Mouse (Mus musculus) megakaryocyte-erythroid progenitor cell, adult 5-6 weeks (primary cell): ENCODE results near the gene Dnaic2. TPM values are rescaled to one million over a fixed set of nuclear protein-coding genes. Genes with fewer than 3 reads are reported as not detected.

ENCODE experiments used
- ATAC-seq: replicated peaks from 2 replicates; pipeline ENCODE4 v1.8.0; 2016; ENCODE audit warnings: mild to moderate bottlenecking, inconsistent platforms; ENCODE audit not compliant: severe bottlenecking, poor library complexity, low FRiP score, low TSS enrichment
- total RNA-seq, 2 experiments: library from RNA; stranded (forward) in 1 of 2; stranded (reverse) in 1 of 2; fragments of 200-1000, 215-1000 nt in 1 of 2; fragments of >200 nt in 1 of 2; fragmentation: Nextera tagmentation in 1 of 2; gene quantifications; 2 replicates each; pipeline ENCODE4 v1.2.3; 2014 to 2017

Gene Dnaic2
- not detected in 2 replicates for total RNA-seq (2014; fragmentation: Nextera tagmentation)
- total RNA-seq (2017) = not detected in 2 replicates

DNA sequence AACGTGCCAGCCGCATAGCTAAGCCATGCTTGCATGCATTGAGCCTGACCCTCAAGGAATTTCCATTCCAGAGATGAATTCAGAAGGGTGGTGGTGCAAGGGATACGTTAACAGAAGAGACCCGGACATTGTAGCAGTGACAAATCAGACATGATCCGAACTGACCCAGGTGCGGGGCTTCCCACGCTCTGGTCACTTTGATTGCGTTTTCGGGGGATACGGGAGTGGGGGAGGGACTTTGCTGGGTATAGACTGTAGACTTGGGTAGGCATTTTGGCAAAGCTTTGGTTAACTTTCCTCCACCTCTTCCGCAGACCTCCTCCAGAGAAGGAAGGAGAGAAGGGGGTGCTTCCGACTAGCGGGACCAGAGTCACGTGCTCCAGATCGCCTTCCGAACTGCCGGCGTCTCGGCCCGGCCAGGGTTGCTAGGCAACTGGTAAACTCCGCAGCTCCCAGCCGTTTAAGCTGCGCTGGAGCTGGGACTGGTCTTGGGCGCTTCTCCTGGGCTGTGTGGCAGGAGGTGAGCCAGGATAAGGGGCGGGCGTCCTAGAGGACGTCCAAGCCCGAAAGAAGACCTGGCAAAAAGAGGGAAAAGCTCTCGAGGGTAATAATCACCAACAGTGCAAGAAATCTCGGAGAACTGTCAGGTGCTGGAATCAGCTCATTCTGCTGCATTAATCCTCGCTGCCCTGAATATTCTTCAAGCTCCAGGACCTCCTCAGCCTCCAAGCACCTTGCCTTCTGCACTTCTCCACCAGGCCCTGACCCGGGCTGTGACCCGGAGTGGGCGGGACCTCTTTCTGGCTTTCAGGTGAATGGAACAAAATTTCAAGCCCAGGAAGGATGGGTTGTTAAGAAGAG, at the start of gene Dnaic2:
Gene Dnaic2, plus strand, starts transcription at position 444 of the 861 bp plus-strand sequence.
- no peak for ATAC-seq

DNA sequence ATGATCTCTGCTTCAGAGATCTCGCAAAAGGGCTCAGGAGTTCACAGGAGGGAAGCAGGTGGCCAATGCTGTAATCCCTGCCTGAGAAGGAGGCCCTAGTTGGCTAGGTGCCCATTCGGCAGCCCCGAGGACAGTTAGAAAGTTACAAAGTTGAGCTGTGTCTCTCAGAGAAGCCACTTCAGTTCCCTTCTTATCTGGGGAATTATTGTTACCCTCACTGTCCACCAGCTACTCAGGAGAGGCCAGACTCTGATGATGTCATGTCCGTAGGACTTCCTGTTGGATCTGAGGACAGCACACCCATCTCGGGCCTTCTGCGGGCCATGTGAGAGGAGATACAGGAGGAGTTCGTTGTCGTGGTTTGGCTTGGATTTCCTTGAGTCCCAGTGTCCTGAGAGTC, 47.6 kb upstream of the Dnaic2 start:
- no peak for ATAC-seq

DNA sequence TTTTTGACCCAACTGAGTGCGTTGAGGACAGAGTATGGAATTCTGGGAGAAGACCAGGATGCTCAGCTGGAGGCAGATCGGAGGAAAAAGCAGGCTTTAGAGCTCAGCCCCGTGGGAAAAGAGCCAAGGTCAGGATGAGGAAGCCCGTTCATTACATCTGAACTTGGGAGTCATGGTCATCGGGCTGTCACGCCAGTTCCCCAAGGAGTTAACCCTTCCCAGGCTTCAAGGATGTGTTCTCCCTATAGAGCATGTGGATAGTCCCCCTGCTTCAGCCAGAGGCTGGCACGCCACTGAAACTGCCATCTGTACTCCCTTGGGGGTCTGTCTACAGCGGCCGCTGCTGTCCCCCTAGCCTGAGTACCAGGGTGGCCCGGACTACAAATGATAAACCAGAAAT, 46.9 kb upstream of the Dnaic2 start:
- ATAC-seq = no peak

DNA sequence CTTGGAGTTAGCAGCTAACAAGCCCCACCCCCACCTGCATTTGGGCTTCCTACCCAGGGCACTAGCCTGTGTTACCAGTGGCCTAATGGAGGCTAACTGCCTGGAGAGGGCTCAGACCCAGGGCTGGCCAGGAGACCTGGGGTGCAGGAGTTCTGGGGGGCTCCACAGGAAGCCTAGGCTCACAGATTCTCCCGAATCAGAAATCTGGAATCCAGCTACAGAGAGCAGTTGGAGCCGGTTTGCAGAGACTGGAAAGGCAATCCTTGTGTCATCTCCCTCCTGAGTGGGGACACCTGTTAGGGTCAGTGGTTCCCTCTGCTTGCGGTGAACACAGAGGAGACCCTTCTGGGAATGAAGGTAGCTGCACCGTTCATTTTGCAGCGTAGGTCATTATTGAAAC, 46.2 kb upstream of the Dnaic2 start:
- ATAC-seq = no peak

DNA sequence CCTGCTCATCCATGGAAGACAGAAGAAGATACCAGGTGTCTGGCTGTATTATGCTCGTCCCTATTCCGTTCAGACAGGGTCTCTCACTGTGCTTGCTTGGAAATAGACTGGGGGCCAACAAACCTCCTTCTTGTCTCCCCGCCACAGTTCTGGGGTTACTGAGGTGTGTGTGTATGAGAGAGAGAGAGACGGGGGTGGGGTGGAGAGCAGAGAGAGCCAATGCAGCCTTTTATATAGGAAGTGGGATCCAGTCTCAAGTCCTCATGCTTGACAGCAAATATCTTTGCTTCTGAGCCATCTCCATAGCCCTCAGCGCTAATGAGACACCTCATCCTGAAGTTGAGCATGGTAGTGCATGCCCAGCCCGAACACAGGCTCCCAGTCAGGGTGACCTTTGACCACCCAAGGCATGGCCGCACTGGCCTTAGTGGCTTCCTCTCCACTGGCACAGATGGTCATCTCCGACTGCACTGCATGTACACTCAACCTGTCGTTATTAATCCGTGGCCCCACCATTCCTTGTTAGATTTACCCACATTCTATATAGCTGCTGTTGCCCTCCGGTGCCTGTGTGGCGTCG, 44.8 kb upstream of the Dnaic2 start:
- no peak for ATAC-seq

DNA sequence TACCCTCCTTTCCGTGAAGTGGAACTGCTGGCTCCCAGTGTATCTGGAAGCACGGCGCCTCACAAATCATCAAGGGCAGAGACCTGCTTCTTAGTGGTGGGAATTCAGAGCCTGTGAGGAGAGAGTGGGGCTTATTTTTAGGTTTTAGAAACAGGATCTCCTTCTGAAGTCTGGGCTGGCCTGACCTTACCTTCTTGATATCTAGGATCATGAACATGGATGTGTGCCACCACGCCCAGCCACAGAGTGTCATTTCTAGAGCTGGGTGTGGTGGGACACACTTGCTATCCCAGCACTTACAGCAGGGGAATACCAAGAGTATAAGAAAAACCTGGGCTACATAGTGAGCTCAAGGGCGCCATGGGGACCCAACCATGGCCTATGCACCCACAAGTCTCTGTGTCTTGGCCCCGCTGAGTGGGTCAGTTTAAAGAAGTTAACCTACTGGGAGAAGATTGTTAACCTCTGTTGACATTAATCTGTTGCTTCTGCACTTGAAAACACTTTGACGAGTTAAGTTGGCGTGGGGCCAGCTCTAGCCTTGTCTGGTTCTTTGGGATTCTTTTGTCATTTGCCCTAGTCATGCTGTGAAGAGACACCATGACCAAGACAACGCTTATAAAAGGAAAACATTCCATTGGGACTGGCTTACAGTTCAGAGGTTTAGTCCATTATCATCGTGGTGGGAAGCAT, 44.0 kb upstream of the Dnaic2 start:
- ATAC-seq = no peak

DNA sequence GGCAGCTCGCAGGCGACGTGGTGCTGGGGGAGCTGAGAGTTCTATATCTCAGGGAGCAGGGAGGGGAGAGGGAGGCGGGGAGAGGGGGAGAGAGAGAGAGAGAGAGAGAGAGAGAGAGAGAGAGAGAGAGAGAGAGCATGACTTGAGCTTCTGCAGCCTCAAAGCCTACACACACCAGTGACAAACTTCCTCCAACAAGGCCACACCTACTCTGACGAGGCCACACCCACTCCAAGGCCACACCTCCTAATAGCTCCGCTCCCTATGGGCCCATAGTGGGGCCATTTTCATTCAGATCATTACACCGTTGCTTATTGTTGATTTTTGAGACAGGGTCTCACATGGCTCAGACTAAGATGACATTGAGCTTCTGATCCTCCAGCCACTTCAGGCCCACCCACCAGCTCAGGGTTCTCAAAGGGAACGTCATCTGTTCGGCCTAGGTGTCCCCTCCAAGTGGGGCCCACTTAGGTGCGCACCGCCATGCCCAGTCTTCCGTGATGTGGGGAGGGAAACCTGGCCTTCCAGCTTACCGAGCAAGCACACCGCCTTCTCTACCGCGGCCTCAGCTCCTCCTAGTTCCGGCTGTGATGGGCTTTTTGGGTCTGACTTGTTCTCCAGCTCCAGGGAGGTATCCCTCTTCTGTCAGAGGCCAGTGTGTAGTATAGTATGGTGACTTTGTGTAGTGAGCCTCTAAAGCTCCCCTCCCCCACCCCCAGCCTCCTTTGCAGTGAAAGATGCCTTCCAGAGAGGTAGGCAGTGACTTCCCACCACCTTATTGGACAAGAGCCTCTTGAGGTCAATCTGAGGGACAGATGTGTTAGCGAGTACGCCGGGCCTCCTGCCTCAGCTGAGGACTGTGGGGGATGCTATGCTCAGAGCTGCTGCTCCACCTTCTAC, 43.2 kb upstream of the Dnaic2 start:
- no peak for ATAC-seq

DNA sequence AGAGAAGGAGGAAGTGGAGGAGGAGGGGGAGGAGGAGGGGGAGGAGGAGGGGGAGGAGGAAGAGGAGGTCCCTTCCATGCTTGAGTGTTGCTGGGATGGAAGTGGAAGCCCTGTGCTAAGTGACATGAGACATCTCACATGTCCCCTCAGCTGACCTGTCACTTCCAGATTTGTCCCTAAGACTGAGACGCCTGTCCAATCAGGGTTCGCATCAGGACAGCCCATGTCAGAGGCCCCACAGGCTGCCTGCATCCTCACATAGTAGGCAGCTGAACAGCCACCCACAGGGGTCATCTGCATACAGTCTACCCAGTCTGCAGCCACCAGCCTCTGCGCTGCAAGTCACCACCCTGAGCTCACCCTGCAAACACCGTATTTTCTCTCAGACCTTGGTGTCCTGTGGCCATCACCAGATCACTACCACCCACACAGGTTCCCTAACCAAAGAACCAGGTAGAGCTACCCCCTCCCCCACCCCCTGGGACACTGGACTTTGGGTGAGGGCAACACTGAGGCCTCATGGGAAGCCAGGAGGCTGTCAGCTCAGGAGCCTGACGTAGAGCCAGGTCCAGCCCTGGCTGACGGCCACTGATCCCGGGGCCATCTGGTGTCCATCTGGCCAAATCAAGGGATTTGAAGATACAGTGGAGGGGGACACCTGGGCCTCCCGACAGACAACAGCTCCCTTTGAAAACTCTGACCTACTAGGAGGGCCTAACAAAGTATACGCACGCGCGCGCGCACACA, 42.4 kb upstream of the Dnaic2 start:
- ATAC-seq = no peak

DNA sequence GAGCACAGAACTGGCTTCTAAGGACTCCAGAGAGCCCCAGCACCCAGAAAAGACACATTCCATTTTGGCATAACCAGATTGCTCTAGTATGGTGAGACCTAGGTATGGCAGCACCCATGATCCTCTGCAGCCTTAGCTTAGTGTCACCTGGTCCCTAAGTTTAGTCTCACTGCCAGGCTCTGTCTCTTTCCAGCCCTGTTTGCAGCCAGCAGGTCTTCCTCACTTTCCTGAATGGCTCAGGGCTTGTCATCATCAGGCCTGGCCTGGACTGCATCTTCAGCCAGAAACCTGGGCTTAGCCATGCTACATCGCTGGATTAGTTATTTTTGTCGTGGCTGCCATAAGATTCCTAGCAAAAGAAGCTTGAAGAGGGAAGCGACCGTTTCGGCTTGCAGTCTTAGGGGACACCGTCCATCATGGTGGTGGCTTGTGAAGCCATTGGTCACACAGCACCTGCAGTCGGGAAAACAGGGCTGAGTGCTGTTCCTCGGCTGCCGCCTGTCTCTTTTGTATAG, 41.6 kb upstream of the Dnaic2 start:
- no peak for ATAC-seq

DNA sequence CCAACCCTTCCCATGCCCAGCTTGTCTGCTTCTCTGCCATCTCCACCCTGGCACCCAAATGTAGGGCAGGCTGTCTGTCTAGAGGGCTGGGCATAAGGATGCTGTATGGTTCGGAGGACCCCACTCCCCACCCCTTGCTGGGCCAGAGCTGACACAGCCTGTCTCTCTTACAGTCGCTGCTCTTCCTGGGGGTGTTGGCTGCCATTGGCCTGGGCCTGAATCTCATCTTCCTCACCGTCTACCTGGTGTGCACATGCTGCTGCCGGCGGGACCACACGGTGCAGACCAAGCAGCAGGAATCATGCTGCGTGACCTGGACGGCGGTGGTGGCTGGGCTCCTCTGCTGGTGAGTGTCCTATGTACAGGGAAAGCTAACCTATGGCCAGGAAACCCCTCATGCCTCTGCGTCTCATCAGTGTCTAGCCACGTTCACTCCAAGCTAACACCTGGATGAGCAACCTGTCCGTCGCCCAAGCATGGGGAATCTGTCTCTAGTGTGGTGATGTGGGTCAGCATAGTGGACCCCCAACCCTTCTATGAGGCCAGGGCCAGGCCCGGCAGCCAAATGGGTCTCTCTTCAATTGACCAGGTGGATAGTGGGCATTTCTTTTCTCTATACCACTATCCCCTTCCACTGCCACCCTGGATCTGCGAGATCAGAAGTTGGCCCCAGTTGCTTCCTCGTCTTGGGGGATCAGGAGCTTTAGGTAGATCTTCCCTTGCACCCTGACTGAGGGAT, 40.8 kb upstream of the Dnaic2 start:
- ATAC-seq = no peak

DNA sequence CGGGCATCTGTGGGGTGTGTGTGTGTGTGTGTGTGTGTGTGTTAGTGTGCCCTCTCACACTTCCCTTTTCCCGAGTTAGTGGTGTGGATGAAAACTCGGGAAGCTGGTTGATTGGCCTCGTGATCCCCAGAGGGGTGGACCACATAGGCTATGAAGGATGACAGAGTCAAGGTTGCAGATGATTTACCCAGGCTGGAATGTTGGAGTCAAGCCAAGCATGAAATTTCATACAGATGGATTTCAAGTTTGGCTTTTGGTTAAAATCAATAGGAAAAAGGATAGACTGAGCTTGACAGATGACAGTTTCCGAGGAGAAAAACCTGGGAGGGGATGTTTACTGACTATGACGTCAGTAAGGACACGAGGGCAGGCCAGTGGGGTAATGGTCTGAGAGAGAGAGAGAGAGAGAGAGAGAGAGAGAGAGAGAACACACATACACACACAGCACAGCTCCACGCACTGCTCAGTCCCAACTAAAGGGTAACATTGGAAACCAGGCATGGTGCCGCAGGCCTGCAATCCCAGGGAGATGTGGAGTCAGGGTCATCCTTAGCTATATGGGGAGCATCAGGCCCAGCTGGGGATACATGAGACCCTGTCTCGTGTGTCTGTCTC, 39.5 kb upstream of the Dnaic2 start:
- ATAC-seq = no peak

DNA sequence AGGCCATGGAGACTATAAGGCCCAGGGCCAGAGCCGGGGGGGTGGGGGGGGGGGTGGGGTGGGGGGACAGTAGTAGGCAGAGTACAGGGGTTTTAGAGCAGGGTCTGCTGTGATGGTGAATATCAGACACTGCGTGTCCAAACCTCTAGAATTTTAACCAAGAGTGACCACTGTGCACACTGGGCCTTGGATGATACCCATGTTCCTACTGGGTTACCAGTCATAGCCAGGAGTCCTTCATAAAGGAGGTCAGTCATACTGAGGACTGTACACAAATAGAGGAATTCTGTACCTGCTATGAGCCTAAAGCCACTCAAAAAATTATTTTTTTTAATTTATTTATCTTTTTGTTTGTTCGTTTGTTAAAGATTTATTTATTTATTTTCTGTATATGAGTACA, 38.5 kb upstream of the Dnaic2 start:
- no peak for ATAC-seq

DNA sequence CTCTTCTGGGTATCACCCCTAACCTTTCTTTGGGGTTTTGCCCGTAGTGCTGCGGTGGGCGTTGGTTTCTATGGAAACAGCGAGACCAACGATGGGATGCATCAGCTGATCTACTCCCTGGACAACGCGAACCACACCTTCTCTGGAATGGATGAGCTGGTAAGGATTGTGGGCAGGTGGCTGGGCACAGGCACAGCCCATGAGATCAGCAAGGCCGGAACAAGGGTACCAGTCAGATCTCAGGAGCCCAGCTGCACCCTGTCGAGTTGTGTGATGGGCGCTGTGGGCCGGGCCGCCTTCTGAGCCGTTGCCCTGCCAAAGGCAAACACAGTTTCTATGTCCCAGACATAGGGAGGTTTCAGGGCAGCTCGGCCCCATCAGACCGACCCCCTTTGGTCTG, 37.0 kb upstream of the Dnaic2 start:
- ATAC-seq = no peak

DNA sequence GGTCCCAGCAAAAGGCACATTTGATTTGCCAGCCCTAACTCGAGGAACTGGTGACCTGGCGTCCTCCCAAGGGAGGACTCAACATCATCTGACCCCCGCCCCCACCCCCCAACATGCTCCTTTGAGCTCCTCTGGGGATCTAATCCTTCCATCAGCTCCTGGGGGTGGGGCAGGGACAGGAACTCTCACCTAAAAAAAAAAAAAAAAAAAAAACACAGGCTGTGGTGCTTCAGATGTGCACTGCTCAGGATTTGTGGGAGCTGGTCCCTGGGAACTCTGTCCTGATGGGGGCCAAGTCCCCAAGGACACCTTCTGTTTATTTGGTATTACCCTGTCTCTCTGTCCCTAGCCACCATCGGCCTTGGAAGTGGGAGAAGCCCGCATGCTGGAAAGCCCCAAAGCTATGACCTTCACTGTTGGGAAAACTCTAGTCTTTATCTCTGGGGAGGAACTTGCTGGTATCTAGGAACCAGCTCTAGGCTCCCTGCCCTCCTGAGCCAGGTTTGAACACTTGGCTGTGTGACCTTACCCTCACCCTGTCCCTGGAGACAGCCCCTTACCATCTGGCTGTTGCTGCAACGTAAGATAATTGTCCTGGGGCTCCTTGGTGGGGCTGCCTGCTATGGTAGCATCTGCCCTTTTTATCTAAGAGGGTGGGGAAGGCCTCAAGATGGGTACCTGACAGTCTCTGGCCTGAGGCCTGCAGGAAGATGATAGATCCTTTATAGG, 35.6 kb upstream of the Dnaic2 start:
- ATAC-seq = no peak

DNA sequence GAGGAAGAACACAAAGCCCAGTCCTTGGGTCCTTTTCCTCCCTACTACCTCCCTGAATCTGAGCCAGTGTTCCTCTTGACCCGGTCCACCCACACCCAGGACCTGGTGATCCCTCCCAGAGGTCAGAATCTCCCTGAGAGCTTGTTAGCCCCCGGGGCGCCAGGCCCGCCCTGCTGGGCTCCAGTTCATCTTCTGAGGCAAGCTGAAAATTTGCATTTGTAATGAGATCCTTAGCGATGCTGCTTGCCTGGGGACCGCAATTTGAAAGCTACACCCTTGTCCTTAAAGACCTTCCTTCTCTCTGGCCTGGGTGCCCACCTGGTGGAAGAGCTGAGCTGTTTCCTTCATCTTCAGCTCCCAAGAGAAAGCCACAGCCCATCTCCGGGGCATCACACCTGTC, 34.6 kb upstream of the Dnaic2 start:
- no peak for ATAC-seq

DNA sequence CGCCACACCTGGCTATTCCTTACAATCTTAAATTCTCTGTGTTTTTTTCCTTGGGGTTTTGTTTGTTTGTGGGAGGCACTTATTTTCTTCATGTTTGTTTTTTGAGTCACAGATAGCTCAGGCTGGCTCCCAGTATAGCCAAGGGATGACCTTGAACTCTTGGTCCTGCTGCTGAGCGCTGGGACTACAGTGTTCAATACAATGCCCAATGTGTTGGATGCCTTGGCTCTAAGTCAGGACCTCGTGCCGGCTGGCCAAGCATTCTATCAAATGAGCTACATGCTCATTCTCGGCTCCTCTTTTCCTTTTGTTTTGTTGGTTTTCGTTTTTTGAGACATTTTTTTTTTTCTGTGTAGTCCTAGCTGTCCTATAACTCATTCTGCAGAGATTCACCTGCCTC, 33.8 kb upstream of the Dnaic2 start:
- no peak for ATAC-seq

DNA sequence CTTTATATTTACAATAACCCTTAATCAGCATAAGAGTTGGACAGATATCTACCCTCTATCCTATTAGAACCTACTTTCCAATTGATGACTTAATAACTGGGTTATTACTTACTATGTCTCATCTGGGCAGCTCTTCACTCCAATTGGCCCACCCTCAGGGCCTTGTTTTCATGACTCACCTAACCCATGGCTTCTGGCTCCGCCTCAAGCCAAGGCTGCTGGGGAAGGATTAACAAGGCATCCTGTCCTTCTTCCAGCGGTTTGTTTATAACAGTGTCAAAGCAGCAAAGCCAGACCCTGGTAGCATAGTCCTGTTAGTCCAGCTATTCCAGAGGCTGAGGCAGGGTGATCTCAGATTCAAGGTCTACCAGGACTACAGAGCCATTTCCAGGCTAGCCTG, 32.8 kb upstream of the Dnaic2 start:
- no peak for ATAC-seq
